Mouse (Mus musculus): Measurements from ENCODE around the gene Igsf9.
A peak's percentile ranks its signal among the peaks of the same experiment; 100 is the strongest.

Gene Igsf9

DNA sequence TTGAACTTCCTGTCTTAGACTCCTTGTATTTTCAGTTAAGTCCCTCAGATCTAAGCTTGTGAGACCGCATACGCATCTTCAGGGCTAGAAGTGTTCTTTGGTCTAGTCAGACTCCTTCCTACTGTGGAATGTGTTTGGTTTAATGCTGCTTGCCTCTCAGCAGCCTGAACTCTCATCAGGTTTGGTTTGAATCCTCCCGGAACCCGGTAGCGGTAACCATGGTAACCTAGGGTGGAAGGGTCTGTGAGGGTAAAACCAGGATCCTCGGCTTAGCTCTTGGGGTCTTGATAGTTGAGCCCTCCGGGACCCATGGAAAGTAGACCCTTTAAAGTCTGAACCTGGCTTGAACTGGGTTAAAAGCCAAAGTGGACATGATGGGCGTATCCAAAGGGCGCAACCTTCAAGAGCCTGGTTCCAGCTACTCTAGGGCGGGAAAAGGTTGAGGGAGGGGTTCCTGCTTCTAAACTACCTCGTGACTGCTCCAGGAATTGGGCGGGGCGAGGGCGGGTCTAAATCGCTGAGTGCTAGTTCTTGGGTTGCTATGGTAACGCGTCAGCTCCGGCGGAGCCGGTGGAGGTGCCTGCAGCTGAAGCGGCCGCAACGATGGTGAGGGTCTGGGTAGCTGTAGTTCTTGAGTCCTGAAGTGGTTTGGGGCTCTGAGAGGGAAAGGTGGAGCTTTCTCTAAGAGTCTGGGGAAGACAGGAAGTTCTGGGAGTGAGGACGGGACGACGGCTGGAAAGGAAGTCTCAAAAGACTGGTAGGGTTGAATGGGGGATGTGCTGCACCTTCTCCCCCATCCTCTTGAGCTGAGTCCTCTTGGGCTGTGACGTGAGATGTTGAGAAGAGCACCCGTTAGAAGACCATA lies 39.2 kb downstream of the Igsf9 start, which contains the start of gene Cfap45:
Cfap45 (plus strand) TSS at position 226 of the 865 bp plus-strand sequence.
- DNase-seq: no peak

- no peak for DNase-seq
Observed at GRCm38 (mm10) chr1:172522524-172522923, 40.9 kb downstream of the Igsf9 start.

GRCm38 (mm10) chr1:172523699-172524101 lies 42.1 kb downstream of the Igsf9 start:
- DNase-seq: no peak

- DNase-seq: no peak
Observed at GRCm38 (mm10) chr1:172525027-172525764, 43.6 kb downstream of the Igsf9 start.

DNA sequence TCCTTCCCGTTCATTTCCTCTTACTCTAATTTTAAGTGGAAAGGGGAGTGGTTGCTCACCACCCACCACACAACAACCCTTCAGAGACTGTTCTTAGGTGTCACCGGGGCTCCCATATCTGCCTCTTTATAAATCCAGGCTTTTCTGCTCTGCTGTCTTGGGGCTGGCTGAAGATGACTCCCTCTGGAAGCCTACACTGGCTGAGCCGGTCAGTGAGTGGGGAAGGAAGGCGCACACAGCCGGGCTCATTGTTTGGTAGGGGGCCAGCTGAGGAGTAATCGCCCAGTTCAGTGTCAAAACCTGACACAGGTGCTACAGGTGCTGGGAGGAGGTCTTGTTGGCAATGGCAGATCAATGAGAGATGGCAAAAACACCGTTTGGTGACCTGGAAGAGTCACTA lies 44.4 kb downstream of the Igsf9 start:
- DNase-seq: no peak

DNA sequence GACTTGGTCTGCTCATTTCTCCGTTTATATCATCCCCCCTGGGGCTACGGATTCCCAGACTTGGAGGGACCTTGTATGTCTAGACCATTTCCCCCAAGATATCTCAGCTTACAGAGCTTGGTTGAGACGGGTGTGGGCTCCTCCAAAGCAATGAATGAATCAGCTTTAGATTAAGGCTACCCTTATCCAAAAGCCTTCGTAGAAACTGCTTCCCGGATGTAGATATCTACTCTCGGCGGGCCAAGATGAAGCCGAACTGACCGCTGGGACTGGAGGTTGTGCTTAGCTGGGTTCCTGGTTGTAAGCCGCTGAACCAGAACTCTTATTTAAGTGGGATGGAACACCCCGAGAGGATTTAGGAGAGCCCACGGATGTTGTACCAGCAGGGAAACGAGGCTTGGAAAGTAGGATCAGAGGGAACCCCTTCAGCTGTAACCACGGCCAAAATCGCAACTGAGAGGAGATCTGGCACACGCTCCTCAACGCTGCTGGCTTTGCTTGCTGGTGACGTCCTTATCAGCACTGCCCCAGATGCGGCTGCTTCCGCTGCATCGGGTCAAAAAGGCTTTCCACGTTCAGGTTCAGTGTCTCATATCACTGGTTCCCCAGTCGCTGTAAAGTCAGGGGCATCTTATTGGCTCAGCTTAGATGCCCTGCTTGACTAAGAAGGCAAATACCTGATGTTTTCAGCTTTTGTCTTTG lies 44.9 kb downstream of the Igsf9 start:
- DNase-seq: no peak

GRCm38 (mm10) chr1:172527431-172527830 lies 45.8 kb downstream of the Igsf9 start:
- DNase-seq: no peak

GRCm38 (mm10) chr1:172528701-172529100 lies 47.1 kb downstream of the Igsf9 start:
- peak; percentile 85 to 87 for DNase-seq

DNA sequence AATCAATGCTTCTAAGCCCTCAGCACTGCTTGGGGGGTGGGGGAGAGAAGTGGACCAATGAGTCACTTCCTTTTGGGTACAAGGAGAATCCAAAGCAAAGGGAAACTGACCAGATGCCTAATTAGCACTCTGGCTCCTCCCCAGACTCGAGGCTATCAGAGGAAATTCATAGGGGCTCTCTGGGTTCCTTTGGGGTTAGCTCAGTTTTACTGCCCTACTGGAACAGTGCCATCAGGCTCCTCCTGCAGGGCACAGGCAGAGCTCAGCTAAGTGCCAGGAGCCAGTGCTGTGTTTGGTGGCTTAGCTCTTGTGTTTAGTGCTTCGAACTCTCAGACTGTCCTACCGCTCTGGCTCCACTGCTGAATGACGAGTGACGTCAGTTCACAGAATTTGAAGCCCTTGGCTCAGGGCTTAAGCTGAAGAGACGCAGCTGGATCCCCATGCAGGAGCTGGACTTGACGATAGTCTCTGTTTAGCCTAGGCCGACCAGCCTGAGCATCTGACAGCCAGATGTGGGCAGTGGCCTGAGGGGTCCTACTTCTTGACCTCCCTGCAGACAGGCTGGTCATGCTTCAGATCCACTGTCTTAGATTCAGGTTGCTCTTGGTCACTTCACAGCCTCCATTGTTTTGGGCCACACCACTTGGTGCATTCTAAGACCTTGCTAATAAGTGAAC lies 49.1 kb downstream of the Igsf9 start:
- DNase-seq: no peak

DNA sequence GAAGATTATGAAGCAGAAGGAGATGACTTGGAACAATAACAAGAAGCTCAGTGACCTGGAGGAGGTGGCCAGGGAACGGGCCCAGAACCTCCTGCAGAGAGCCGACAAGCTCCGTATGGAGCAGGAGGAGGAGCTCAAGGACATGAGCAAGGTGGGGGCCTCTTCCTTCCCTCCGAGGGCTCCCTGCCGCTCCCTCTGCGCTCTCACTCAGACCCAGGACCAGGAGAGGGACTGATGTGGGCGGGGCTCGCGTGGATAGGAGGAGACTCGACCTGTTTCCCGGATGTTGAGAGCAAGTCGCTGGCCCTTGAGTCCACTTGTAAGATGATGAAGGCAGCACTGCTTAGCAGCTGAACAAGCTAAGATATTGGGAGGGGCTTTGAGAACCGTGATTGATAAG lies 51.0 kb downstream of the Igsf9 start:
- peak; percentile 69 to 78 for DNase-seq

DNA sequence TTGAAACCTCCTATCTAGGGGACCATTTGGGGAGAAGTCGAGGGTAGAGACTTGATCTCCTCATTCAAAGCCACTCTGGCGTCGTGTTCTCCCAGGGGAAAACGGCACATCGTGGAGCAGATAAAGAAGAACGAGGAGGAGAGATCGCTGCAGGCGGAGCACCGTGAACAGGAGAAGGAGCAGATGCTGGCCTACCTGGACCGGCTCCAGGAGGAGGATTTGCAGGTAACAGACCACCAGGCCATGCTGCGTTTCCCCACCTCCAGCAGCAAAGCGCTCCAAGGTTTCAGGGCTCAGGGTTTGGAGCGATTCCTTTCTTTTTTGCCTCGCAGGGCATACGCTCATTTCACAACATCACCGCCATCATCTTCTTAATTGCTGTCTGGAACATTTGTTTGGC lies 53.5 kb downstream of the Igsf9 start:
- DNase-seq: no peak

- DNase-seq: no peak
Observed at GRCm38 (mm10) chr1:172539827-172540226, 58.2 kb downstream of the Igsf9 start.

DNA sequence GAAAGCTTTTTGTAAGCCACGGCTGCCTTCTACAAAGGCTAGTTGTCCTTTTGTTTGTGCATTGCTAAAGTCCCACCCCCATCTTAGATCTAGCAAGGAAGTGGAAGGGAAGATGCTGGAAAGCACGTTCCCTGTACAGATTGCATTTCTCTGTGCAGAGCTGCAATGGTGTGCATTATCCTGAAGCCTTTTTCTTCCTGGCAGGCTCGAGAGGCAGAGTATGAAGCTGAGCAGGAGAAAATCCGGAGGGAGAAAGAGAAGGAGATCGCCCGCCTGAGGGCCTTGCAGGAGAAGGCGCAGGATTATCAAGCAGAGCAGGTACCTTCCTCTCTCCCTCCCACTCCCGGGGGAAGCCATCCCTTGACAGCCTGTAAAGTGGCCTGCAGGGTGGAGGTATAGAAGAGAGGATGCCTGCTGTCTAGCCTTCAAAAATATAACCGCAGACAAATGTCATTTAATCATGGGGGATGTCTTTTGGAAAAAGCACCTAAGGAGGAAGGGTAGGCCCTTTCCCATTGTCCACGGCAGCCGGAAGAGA lies 58.8 kb downstream of the Igsf9 start:
- no peak for DNase-seq

DNA sequence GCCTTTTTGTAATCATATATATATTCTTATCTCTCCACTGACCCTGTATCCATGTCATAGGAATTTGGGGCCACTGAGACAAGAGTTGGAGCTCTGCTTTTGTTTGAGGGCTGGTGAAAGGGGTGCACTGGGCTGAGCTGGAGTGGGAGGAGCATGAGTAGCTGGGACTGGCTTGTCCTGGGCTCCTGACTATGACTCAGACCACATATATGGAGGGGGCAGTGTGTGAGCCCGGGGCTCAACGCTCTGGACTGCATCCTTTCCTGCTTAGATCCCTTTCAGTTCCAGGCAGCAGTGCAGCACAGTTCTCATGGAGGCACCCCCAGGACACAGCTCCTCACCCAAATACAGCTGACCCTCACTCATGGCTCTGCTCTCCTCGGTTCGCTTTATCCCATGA lies 64.5 kb downstream of the Igsf9 start:
- no peak for DNase-seq
